Mouse (Mus musculus) heart, postnatal 36 days (tissue): Measurements from ENCODE around the gene Imp4. TPM values are rescaled to one million over a fixed set of nuclear protein-coding genes. Genes with fewer than 3 reads are reported as not detected.
"Not testable (repeated sequence)": the region's sequence is repeated elsewhere in the genome, so short reads cannot be mapped to it uniquely, and the experiment has no call there.

Experiments used
- DNase-seq, 2 experiments: peaks; one replicate each; pipeline ENCODE4 v3.0.0; 2021 to 2022
- intact Hi-C: fragments of 180-260 bp; cut with DNase I; formaldehyde crosslinking; loops from one replicate; pipeline ENCODE4 v1.15.1; 2025
- total RNA-seq, 2 experiments: library from RNA; stranded (reverse); gene quantifications; 2 replicates each; pipeline ENCODE4 v1.2.3; 2021

Imp4 gene
- 10 to 100 TPM; 28.3 to 29.2 TPM for total RNA-seq

- peak; percentile 93 for DNase-seq
- intact Hi-C loops: loop anchor here (10.0 kb wide), 1 partner anchor 625 kb away; the partner anchor contains the start of gene Zfp451
Observed at GRCm38 (mm10) chr1:34439215-34439960, at the start of gene Imp4, which contains the start of gene Ccdc115. Gene Imp4 (plus strand): TSS chr1:34439851. Gene Ccdc115 (minus strand): TSS chr1:34439672.

- no peak for DNase-seq
- intact Hi-C loops: no loop called here
Observed at GRCm38 (mm10) chr1:34396321-34396720, 43.3 kb upstream of the Imp4 start.

- peak in 1 of 2 experiments; percentile 11 for DNase-seq
- intact Hi-C loops: no loop called here
Observed at GRCm38 (mm10) chr1:34399182-34399953, 40.3 kb upstream of the Imp4 start.

- intact Hi-C loops: no loop called here
- no peak for DNase-seq
Observed at GRCm38 (mm10) chr1:34428466-34428865, 11.2 kb upstream of the Imp4 start.

- intact Hi-C loops: no loop called here
- DNase-seq: no peak
Observed at GRCm38 (mm10) chr1:34429281-34429680, 10.4 kb upstream of the Imp4 start.

- DNase-seq: no peak
- intact Hi-C loops: loop anchor here (5.0 to 10.0 kb wide), 3 partner anchors 314 to 616 kb away; partner anchors contain the start of gene Zfp451
Observed at GRCm38 (mm10) chr1:34430981-34431380, 8.7 kb upstream of the Imp4 start.

- intact Hi-C loops: loop anchor here (5.0 to 10.0 kb wide), 3 partner anchors 314 to 617 kb away; partner anchors contain the start of gene Zfp451
- DNase-seq: no peak
Observed at GRCm38 (mm10) chr1:34431431-34431830, 8.2 kb upstream of the Imp4 start.

GRCm38 (mm10) chr1:34432411-34432775, 7.3 kb upstream of the Imp4 start:
- intact Hi-C loops: loop anchor here (5.0 to 10.0 kb wide), 3 partner anchors 315 to 618 kb away; partner anchors contain the start of gene Zfp451
- peak; percentile 25 to 37 for DNase-seq

- peak; percentile 28 to 35 for DNase-seq
- intact Hi-C loops: loop anchor here (5.0 to 10.0 kb wide), 3 partner anchors 316 to 618 kb away; partner anchors contain the start of gene Zfp451
Observed at GRCm38 (mm10) chr1:34432776-34433481, 6.7 kb upstream of the Imp4 start.

- DNase-seq: peak; percentile 10 to 32
- intact Hi-C loops: loop anchor here (5.0 to 10.0 kb wide), 3 partner anchors 317 to 619 kb away; partner anchors contain the start of gene Zfp451
Observed at GRCm38 (mm10) chr1:34433891-34434521, 5.6 kb upstream of the Imp4 start.

GRCm38 (mm10) chr1:34434660-34435160, 4.9 kb upstream of the Imp4 start:
- DNase-seq: peak; percentile 93 to 95
- intact Hi-C loops: loop anchor here (5.0 to 10.0 kb wide), 3 partner anchors 317 to 620 kb away; partner anchors contain the start of gene Zfp451

- no peak for DNase-seq
- intact Hi-C loops: loop anchor here (10.0 kb wide), 1 partner anchor 621 kb away; the partner anchor contains the start of gene Zfp451
Observed at GRCm38 (mm10) chr1:34435371-34436120, 4.1 kb upstream of the Imp4 start.

GRCm38 (mm10) chr1:34436374-34436773, 3.3 kb upstream of the Imp4 start:
- intact Hi-C loops: loop anchor here (10.0 kb wide), 1 partner anchor 622 kb away; the partner anchor contains the start of gene Zfp451
- DNase-seq: no peak

- DNase-seq: not testable (repeated sequence)
- intact Hi-C loops: loop anchor here (10.0 kb wide), 1 partner anchor 623 kb away; the partner anchor contains the start of gene Zfp451
Observed at GRCm38 (mm10) chr1:34437366-34437765, 2.3 kb upstream of the Imp4 start.

- intact Hi-C loops: loop anchor here (10.0 kb wide), 1 partner anchor 624 kb away; the partner anchor contains the start of gene Zfp451
- no peak for DNase-seq
Observed at GRCm38 (mm10) chr1:34438381-34439051, 1.1 kb upstream of the Imp4 start.

GRCm38 (mm10) chr1:34439961-34440630, 445 bp downstream of the Imp4 start:
- no peak for DNase-seq
- intact Hi-C loops: loop anchor here (10.0 kb wide), 2 partner anchors 405 to 625 kb away; partner anchors contain the start of genes Fam168b, Plekhb2 and Zfp451

GRCm38 (mm10) chr1:34443124-34443523, 3.5 kb downstream of the Imp4 start:
- intact Hi-C loops: loop anchor here (10.0 kb wide), 1 partner anchor 402 kb away; the partner anchor contains the start of genes Fam168b and Plekhb2
- DNase-seq: no peak
